Mouse (Mus musculus): ENCODE measurements around the gene Vmn2r56. TPM values are rescaled to one million over a fixed set of nuclear protein-coding genes. Genes with fewer than 3 reads are reported as not detected.

The Vmn2r56 gene
- 0.05 TPM for polyA plus RNA-seq (2017; shearing (Covaris generic))

GRCm38 (mm10) chr7:12734904-12735303 is at the start of gene Vmn2r56:
Gene Vmn2r56, minus strand, starts transcription at chr7:12735004.

GRCm38 (mm10) chr7:12684903-12685302 is 49.9 kb downstream of the Vmn2r56 start, which contains the start of gene Vmn2r55:
Gene Vmn2r55, minus strand, starts transcription at chr7:12685003.

GRCm38 (mm10) chr7:12640219-12640618 is 94.6 kb downstream of the Vmn2r56 start, which contains the start of gene Vmn2r54:
Gene Vmn2r54, minus strand, starts transcription at chr7:12640319.

Other genes starting within 250 kb of the Vmn2r56 start
- gene 2900092C05Rik, start 222.5 kb downstream of the Vmn2r56 start, polyA plus RNA-seq (2017; shearing (Covaris generic)), result not detected
- gene Vmn2r53, start 126.2 kb downstream of the Vmn2r56 start, polyA plus RNA-seq (2017; shearing (Covaris generic)), result 0.02 TPM
- gene Vmn2r54, start 94.7 kb downstream of the Vmn2r56 start, polyA plus RNA-seq (2017; shearing (Covaris generic)), result not detected
- gene Vmn2r55, start 50.0 kb downstream of the Vmn2r56 start, polyA plus RNA-seq (2017; shearing (Covaris generic)), result not detected
- 1.0 TPM for gene Zscan18, start 68.6 kb upstream of the Vmn2r56 start, polyA plus RNA-seq (2017; shearing (Covaris generic))
- 17.0 TPM for gene Zfp329, start 83.9 kb upstream of the Vmn2r56 start, polyA plus RNA-seq (2017; shearing (Covaris generic))
- gene Zfp110, start 99.8 kb upstream of the Vmn2r56 start, polyA plus RNA-seq (2017; shearing (Covaris generic)), result 82.7 TPM
- gene Zfp128, start 146.2 kb upstream of the Vmn2r56 start, polyA plus RNA-seq (2017; shearing (Covaris generic)), result 4.1 TPM
- 15.3 TPM for gene Zscan22, start 162.8 kb upstream of the Vmn2r56 start, polyA plus RNA-seq (2017; shearing (Covaris generic))
- 1,099 TPM for gene Rps5, start 187.3 kb upstream of the Vmn2r56 start, polyA plus RNA-seq (2017; shearing (Covaris generic))
- not detected for gene Rnf225, start 192.4 kb upstream of the Vmn2r56 start, polyA plus RNA-seq (2017; shearing (Covaris generic))
- 8.2 TPM for gene Zfp324, start 230.8 kb upstream of the Vmn2r56 start, polyA plus RNA-seq (2017; shearing (Covaris generic))
- gene Zfp446, start 242.8 kb upstream of the Vmn2r56 start, polyA plus RNA-seq (2017; shearing (Covaris generic)), result 11.9 TPM